Mouse (Mus musculus) right cerebral cortex, postnatal 36 days (tissue): ENCODE measurements around the gene Zfp358.

Experiments used
- DNase-seq, 2 experiments: peaks; one replicate each; pipeline ENCODE4 v3.0.0; 2022; ENCODE audit warnings: low spot score in 2 of 2, mixed read lengths in 1 of 2

The Zfp358 gene

GRCm38 (mm10) chr8:3499751-3500150 is 6.8 kb downstream of the Zfp358 start:
- no peak for DNase-seq

- peak; percentile 97 for DNase-seq
Observed at GRCm38 (mm10) chr8:3500235-3501090, 7.5 kb downstream of the Zfp358 start, which contains the start of gene Mcoln1. Mcoln1 (plus strand) TSS chr8:3500457.

- DNase-seq = no peak
Observed at GRCm38 (mm10) chr8:3502217-3502616, 9.3 kb downstream of the Zfp358 start.

DNA sequence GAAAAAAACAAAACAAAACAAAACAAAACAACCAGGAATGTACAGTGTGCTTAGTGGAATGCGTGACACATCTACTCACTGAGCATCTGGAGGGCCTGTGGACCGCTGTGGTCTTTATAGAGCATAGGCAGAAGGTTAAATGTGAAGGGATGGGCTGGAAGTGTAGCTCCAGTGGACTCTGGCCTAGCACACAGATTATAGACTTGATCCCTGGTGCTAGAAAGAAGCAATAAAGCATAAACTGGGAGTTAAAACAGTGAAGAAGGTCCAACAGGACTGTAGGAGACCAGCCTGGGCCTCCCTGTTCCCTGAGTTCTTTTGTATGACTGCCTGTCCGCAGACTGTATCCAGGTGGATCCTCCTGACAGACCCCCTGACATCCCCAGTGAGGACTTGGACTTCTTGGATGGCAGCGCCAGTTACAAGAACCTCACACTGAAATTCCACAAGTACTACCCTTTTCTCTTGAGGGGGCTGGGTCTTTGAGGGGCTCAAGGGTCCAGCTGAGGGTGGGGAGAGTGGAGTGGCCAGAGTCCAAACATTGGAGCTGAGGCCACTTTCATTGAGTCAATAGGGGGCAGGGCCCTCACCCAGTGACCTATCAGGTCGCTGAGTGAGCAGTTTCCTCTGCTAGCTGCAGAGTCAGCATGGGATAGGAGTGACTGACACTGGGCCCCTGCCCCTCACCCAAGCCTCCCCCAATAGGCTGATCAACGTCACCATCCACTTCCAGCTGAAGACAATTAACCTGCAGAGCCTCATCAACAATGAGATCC is 15.2 kb downstream of the Zfp358 start:
- no peak for DNase-seq

DNA sequence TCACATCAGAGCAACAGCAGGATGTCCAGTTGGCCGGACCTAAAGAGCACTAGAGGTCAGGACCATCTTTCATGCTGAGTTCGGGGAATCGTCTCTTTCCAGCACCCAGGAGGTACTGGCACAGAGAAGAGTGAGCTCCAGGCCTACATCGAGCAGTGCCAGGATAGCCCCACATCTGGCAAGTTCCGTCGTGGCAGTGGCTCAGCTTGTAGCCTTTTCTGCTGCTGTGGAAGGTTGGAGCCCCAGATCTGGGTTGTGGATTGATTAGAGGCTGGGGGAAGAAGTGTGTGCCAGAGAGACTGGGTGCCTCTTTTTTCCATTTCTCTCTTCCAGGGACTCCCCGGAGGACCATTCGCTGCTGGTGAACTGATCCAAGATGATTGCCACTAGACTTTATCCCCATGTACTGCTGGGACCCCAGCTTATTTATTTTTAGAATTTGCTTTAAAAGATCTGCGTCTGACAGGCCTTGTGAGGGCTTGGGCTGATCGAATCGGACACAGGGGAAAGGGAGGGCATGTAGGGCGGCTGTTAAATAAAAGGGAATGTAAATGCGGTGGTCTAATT is 21.8 kb downstream of the Zfp358 start:
- no peak for DNase-seq

DNA sequence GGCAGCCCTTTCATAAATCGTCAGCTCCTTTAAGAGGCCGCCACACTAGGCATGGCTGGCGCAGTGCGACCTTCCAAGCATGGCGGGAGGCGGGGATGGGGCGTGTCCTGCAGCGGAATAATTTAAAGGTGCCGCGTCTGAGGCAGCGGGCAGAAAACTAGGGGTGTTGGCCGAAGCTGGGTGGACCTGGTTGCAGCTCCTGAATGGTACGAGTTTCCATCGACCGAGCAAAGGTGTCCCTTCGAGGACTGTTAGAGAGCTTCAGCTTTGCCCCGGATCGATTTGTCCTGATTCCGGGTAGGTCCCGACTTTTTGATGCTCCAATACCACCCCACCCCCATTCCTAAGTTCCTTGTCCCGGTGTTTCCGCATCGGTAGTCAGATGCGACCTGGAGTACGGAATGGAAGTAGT is 22.3 kb downstream of the Zfp358 start, which contains the start of gene Pnpla6:
TSS of gene Pnpla6 (plus strand) at position 125 of the 412 bp plus-strand sequence.
- peak; percentile 89 to 91 for DNase-seq

- DNase-seq = peak; percentile 50 to 64
Observed at GRCm38 (mm10) chr8:3515771-3516417, 23.0 kb downstream of the Zfp358 start.

DNA sequence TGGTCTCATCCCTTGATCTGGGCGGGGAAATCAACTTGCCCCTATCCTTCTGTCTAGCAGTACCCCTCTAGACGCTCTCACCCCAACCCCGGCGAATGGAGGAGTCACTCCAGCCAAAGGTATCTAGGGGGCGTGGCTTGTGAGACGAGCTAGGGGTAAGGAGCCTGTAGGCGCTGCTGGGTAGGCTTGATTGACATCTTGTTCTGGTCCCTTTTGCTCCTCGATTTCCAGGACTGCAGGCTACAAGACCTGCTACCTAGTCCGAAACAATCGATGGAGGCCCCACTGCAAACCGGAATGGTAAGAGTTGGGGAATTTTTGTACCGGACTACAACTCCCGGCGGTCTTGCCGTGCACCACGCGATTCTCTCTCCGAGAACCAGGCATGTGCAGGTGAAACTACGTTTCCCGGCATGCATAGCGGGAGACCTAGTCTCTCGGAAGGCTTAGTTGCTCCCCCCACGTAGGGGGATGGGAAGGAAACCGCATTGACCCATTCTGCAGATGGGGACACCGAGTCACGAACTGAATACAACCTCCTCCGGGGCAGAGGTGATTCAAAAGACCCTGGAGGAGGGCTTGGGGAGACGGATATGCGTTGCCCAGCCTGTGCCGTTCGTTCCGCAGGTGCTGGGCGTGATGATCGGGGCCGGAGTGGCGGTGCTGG is 23.6 kb downstream of the Zfp358 start:
- peak; percentile 94 to 96 for DNase-seq

GRCm38 (mm10) chr8:3517117-3517495 is 24.2 kb downstream of the Zfp358 start:
- DNase-seq = no peak

DNA sequence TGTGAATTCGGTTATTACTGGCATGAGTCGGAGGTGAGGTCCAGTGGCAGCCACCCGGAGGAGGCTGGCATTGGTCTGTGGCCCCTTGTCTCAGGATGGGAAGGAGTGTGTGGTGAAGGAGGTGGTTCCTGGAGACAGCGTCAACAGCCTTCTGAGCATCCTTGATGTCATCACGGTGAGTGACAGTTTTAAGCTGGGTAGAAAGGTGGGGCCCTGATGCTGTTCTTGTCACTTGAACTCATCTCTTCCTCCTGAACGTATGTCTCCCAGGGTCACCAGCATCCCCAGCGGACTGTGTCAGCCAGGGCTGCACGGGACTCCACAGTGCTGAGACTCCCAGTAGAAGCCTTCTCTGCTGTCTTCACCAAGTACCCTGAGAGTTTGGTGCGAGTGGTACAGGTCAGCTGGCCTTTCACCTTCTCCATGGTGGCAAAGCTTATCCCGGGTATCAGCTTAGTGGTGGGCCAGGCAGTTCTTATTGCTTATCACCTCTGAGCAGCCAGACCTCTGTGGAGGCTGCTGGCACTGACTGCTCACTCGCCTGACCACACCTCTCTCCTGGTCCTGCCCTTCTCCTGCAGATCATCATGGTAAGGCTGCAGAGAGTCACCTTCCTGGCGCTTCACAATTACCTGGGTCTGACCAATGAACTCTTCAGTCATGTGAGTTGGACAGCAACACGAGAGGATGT is 29.2 kb downstream of the Zfp358 start:
- no peak for DNase-seq

- no peak for DNase-seq
Observed at GRCm38 (mm10) chr8:3530816-3531215, 37.9 kb downstream of the Zfp358 start.

- DNase-seq = no peak
Observed at GRCm38 (mm10) chr8:3531936-3532335, 39.0 kb downstream of the Zfp358 start.

DNA sequence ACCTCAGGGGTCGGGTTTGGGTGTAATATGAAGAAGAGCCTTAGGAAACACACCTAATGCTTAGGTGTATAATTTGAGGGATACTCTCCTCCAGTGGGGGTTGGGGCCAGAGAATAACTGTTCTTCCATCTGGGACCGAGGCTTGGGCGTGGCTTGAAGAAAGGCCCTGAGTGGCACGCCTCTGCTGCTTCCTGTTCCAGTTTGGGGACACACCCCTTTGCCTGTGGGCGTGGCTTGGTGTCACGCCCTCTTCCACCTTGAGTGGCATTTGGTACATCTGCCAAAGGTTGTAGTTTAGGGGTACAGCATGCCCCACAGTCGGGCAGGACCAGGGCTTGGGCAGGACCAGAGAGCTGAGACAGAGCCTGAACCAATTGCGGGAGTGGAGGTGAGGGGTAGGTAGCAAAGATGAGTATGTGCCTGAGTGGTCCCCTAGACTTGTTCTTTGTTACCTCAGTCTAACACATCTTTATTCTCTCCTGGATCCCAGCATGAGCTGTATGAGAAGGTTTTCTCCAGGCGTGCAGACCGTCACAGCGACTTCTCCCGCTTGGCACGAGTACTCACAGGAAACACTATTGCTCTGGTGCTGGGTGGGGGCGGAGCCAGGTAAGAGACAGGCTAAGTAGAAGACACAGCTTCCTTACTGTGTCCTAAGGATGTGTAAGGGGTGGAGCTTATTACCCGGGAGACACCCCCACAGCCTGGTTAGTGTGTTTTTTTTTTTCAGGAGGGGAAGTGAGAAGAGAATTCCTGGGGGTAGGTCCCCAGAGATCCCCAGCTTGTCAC is 43.3 kb downstream of the Zfp358 start:
- DNase-seq = no peak

DNA sequence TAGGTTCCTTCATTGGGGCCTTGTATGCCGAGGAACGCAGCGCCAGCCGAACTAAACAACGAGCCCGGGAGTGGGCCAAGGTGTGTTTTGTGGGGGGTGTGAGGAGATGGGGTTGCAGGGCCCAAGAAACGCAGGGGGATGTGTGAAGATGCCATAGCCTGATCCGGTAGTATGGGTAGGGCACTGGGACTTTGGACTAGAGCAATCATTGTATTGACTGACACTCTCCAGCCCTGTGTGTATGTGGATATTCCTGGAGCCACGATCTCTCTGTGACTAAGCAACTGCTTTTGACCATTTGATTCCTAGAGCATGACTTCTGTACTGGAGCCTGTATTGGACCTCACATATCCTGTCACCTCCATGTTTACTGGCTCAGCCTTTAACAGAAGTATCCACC is 44.0 kb downstream of the Zfp358 start:
- no peak for DNase-seq

DNA sequence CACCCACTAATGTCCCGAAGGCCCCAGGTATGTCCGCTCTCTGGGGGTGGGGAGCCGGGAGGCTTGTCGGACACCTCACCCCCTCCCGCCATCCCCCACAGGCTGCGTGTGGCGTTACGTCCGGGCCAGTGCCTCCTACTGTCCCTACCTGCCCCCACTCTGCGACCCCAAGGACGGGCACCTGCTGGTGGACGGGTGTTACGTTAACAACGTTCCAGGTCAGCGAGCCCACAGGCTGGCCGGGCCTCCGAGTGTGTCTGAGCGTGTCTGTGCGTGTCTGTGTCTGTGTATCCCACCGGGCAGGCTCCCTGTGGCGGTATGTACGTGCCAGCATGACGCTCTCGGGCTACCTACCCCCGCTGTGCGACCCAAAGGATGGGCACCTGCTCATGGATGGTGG is 44.7 kb downstream of the Zfp358 start:
- no peak for DNase-seq

GRCm38 (mm10) chr8:3539146-3539545 is 46.2 kb downstream of the Zfp358 start:
- no peak for DNase-seq

GRCm38 (mm10) chr8:3540076-3540475 is 47.1 kb downstream of the Zfp358 start:
- DNase-seq = no peak

GRCm38 (mm10) chr8:3546511-3546910 is 53.6 kb downstream of the Zfp358 start:
- no peak for DNase-seq
